Mouse (Mus musculus): Measurements from ENCODE around the gene Edem3. TPM values are rescaled to one million over a fixed set of nuclear protein-coding genes. Genes with fewer than 3 reads are reported as not detected.
A peak's percentile ranks its signal among the peaks of the same experiment; 100 is the strongest.
"Not testable (repeated sequence)": the region's sequence is repeated elsewhere in the genome, so short reads cannot be mapped to it uniquely, and the experiment has no call there.

Gene Edem3
- total RNA-seq, 2 experiments from 2014 or later = 21.8 to 24.2 TPM

DNA sequence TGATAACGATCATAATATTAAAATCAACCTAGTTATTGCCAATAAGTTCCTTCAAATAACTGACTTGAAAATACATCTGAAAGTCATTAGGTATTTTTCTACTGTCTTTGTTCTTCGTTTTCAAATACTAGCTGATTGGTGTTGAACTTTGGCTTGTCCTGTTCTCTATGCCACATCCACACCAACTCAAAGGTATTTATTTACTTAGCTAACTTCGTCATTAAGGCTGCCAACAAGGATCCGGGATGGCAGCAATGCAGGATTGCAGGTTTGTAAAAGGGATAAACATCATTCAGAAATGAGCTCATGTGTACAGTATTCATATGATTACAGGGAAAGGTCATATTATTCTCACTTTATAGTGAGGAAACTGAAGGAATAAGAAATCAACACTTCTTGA lies 2.2 kb upstream of the Edem3 start:
- no peak for DNase-seq

DNA sequence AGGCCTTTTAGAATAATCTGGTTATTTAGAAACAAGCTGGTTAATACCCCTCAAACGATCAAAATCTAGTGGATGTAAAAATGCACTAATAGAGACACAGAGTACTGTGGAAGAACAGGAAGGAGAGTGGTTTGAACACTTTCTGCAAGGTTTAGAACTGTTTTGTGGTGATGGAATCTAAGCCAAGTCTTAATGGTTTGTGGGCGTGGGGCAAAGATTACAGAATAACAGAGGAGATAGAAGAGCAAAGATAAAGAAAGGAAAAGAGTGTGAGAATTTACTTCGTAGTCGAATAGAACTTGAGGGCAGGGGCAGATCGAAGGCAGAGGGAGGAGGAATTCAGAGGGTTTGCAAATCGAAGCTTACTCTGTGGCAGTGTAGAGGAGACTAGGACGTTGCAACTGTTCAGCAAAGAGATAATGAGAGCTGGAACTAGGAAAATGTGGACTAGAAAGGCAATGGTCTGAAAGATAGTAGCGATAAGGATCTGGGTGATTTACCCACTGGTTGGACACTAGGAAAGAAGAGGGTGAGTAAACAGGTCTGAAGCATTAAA lies 1.7 kb upstream of the Edem3 start:
- no peak for DNase-seq

DNA sequence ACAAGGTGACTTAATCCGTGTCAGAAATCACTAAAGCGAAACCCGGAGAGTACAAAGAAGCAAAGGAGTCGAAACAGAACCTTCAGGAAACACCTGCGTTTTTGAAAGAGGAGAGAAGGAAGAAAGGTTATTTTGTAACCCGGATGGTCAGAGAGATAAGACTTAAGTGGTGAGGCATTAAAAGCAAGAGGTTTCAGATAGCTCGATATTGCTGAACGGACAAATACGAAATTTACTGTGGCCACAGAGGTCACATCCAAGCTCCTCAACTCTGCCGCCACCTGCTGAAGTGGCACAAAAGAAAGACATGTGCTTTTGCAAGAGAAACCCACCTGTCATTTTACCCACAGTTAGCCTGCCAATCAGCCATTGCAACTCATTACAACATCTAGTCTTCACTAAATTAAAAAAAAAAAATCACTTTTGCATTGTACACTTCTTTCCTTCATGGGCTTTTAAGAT lies 1.1 kb upstream of the Edem3 start:
- DNase-seq = no peak

DNA sequence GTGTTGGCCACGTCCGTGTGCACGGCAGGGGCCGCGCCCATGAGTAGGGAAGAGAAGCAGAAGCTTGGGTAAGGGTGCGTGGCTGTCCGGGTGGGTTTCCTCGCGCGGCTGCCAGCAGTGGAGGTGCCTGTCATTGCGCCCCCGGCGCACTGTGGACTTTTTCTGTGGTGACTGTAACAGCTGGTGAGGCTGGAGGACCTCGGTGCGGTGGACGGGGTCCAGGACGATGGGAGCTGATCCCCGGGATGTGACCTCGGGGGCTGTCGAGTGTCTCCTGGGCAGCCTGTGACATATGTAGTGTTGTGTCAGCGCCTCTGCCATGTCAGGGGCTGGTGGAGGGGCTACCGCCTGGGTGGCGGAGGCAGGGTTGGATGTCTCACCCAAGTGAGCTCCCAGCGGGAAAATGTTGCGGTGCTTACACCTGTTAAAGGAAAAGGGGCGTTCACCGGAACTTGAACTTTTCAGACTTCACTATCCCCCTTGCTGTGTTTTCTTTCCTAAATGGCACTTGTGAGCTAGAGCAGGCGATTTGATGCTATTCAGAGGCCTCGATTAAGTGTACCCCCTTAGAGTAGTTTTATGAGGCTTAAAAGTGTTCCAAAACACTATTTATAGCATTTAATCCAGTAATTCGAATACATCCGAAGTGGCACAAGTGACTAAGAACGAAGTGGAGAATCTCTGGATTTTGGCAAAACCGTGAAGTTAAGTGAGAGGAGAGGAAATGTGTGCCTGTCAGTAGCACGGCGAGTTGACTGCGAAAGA lies 671 bp downstream of the Edem3 start:
- DNase-seq = peak; percentile 63

DNA sequence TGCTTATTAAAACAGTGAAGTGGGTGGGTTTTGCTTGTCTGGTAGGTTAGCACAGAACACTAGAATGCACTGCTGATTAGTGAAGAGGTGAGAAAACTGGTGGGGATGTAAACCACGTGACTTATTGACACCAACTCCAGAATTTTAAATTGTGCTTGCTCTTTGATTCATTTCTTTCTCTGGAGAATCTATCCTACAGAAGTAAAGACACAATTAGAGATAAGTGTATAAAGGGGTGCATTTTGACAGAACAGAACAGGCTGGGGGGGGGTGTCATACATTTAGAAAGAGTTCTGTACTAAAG lies 1.2 kb downstream of the Edem3 start:
- DNase-seq = no peak

DNA sequence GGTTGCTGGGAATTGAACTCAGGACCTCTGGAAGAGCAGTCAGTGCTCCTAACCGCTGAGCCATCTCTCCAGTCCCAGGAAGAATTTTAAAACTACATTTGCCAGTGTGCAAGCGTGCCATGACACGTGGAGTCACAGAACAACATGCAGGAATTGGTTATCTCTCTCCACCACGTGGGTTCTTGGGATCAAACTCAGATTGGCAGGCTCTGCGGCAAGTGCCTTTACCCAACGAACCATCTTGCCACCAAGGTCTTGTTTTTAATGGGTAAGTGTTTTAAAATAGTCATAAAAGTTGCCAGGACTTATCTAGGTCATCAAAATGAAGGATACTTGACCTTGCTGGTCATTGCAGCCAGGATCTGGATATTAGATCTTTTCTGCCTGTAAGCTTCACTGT lies 3.1 kb downstream of the Edem3 start:
- no peak for DNase-seq

DNA sequence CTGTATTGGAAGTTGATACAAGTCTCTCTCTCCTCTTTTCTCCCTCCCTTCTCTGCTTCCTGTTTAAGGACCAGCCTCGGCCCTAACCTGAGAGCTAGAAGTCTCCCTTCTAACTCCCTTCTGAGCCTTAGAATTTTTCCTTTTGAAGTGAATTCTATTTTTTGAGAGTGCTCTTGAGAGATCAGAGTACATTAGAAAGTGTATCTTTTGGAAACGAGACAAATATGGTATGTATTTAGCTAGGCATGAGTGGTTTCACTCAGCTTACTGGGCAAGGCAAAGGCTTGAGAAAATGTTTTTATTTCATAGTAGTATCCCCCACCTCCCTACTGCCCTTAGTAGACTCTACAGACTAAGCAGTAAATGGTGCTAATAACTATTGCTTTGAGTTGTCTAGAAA lies 3.8 kb downstream of the Edem3 start:
- DNase-seq = no peak

DNA sequence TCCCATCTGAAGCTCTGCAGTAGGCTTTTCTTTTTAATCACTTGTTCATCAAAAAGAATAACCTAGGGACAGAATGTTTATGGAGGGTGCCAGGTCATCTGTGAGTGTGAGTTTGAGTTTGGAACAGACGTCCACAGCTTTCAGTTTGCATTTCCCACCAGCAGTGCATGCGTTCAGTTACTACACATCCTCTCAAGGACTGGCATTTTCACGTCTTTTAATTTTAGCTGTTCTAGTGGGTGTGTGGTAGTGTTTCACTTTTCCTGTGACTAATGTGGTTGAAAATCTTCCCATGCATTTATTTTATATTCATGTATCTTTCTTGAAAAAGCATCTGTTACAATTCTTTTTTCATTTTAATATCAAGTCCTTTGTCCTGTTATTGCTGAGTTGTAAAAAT lies 9.1 kb downstream of the Edem3 start:
- DNase-seq = no peak

DNA sequence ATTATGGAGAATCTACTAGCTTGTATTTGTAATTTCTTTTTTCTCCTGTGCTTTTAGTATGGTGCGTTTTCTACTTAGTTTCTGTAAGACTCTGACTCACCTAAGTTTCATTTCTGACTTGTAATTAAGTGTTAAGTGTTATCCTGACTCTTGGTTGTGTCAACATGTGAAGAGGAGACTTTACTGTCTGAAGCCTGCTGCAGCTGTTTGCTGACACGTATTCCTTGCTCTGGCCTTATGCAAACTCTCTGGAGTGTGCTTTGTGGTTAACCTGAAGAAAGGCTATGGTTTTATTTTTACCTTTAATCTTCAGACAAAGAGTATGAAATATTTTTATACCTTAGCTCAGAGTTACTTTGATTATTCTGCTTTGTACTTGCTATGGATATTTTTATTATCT lies 11.0 kb downstream of the Edem3 start:
- DNase-seq = no peak

DNA sequence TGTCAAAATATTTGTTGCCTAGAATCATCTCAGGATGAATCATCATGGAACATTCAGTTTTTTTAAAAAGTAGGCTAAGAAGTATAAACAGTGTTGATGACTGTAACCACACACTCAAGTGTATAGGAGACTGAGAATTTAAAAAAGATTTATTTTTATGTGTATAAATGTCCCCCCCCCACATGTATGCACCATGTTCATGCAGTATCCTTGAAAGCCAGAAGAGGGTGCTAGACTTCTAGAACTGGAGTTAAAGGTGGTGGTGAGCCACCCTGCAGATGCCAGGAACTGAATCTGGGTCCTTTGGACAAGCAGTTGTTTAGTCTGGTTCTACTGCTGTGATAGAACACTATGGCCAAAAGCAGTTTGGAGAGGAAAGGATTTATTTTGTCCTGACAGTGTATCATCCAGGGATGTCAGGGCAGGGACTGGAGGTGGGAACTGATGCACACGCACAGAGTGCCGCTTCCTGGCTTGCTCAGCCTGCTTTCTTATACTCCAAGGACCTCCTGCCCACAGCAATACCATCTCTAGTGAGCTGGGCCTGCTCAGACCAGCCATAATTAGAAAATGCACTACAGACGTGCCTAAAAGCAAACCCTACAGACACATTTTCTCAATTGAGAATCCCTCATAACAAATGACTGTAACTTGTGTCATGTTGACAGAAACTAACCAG lies 11.9 kb downstream of the Edem3 start:
- no peak for DNase-seq

DNA sequence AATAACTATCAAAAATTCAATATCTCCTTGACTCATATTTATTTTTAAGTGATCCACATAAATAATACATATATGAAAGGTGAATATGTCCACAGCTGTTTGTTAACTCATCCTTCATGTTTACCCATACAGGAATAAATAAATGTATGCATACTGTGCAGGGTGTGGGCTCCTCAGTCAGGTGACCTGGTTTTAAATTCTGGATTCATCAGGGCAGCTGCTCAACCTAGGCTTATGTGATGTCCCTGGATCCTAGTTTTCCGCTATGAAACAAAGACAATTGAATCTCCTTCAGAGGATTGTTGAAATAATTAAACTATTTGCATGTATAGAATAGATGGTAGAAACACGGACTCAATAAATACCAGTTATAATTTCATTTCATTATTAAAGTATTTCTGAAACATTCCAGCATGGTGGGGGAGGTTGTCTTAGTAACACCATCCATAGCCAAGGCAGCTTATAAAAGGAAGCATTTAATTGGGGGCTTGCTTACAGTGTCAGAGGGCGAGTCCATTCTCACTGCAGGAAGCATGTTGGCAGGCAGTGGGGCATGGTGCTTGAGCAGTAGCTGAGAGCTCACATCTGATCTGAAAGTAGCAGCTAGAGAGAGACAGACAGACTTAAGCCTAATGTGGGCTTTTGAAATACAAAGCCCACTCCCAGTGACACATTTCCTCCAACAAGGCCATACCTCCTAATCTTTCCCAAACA lies 14.2 kb downstream of the Edem3 start:
- no peak for DNase-seq

DNA sequence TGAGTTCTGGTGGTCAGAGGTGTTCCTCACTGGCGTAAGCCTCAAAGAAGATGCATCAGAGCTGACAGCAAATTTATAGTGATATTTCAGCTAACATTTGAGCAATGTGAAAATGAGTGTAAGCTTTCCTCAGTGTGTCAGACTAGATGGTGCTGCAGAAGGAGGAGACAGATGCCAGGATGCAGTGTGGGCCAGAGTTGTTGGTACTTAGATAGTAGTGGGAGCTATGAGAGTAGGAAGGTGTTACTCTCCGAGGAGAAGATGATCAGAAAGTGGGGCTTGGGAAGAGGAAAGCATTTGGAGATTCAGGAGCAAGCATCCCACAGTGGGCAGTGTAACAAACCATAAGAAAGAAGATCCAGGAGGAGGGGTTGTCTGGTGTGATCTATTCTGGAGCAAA lies 22.4 kb downstream of the Edem3 start:
- no peak for DNase-seq

DNA sequence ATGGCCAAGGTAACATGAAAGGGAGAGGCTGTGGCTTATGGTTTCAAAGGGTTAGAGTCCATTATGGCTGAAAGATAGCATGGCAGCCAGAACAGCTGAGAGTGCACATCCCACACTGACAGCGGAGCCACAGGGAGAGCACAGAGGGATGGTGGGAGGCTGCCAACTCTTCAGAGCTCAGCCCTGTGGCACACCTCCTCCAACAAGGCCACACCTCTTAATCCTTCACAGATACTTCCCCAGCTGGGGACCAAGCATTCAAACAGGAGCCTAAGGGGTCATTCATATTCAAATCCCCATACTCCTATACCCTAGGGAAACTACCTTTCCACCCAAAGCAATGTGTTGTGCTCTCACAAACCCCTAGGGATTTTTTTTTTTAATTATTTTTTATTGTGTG lies 23.4 kb downstream of the Edem3 start:
- no peak for DNase-seq

DNA sequence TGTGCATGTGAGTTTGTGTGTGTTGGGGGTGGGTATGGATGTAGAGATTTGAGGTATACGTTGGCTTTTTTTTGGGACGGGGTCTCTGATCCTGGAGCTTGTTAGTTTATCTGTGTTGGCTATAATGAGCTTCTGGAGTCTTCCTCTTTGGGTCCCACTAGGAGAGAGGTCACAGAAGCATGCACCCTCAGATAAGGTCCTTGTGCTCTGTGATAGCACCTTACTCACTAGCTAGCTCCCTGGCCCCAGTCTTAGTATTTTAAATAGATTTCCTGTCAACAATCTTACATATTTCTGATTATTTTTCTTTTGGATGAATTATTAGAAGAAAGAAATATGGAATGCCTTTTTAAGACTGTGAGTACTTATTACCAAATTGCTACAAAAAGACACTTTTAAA lies 24.1 kb downstream of the Edem3 start:
- no peak for DNase-seq

DNA sequence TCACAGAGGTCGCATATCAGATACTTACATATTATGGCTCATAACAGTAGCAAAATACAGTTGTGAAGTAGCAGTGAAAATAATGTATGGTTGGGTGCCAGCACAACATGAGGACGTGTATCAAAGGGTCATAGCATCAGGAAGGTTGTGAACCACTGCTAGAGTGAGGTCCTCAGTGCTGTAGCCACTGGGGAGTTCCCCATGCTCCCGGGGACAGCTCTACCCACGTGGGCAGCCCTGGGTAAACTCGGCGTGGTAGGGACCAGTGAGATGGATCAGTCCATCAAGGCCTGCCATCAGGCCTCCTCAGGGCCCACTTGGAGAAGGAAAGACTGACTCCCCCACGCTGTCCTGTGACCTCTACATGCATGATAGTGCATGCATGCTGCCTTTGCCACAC lies 26.3 kb downstream of the Edem3 start:
- no peak for DNase-seq

DNA sequence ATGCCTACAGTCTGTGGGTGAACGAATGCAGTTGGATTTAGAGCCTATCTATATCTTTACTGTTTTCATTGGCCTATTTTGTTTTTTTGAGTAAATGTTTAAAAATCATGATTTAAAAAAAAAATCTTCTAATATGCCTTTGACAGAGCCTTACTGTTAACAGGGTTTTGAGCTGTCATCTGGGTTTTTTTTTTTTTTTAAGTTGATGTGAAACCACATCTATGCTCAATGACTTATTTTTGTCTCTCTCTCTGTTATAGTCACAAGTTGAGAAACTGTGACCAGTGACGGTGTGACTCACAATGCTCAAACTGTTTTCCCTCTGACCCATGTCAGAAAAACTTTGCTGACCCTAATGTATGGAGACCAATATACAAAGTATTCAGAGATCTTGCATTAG lies 28.2 kb downstream of the Edem3 start:
- DNase-seq = no peak

DNA sequence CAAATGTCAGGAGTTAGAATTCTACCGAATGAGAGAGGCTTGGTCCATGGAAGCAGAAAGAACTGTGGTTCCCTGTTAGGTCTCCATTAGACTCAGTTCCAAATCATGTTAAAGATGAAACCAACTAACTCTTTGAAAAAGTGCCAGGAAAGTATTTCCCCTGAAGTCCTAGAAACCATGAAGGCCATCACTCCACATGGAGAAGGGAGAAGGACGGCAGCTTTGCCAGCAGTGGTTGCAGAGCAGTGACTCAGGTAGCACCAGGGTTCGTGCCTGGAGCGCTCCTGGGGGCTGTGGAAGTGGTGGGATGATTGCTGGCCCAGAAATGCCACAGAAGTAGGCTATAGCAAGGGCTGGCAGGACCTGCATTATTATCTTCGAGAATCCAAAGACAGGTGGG lies 31.2 kb downstream of the Edem3 start:
- no peak for DNase-seq

DNA sequence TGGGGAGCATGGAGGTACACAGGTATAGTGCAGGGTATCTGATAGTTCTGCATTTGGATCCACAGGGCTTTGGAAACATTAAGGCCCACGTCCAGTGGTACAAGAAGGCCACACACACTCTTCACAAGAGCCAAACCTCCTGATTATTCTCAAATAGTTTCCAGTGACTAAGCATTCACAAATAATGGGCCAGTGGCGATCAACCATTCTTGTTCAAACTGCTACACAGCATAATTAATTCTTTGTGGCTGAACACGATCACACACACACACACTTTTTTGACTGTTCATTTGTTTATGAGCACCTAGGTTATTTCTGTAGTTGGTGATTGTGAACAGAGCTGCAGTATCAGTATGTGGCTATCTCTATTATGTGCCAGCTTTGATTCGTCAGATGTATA lies 34.0 kb downstream of the Edem3 start:
- DNase-seq = no peak

DNA sequence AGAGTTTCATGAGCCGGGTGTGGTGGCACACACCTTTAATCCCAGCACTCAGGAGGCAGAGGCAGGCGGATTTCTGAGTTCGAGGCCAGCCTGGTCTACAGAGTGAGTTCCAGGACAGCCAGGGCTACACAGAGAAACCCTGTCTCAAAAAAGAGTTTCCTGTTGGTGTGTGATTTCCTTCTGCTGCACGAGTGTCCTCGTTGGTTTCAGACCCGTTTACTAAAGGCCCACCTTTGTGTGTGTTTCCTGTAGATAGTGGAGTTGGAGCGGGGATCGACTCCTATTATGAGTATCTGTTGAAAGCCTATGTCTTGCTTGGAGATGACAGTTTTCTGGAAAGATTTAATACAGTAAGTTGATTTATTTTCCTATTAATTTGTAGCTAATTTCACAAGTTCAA lies 36.9 kb downstream of the Edem3 start:
- not testable (repeated sequence) for DNase-seq

DNA sequence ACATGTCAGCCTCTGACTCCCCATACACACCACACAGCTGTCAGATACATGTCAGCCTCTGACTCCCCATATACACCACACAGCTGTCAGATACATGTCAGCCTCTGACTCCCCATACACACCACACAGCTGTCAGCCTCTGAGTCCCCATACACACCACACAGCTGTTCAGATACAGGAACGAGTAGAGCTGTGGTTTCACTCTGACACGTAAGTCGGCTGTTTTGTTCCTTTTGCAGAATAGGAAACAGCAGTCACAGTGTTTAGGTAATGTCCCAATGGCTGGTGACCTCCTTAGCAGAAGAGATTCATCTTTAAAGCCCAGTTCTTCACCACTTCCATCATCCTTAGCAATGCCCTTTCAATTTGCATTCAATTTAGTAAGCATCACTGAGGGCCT lies 47.6 kb downstream of the Edem3 start:
- not testable (repeated sequence) for DNase-seq

DNA sequence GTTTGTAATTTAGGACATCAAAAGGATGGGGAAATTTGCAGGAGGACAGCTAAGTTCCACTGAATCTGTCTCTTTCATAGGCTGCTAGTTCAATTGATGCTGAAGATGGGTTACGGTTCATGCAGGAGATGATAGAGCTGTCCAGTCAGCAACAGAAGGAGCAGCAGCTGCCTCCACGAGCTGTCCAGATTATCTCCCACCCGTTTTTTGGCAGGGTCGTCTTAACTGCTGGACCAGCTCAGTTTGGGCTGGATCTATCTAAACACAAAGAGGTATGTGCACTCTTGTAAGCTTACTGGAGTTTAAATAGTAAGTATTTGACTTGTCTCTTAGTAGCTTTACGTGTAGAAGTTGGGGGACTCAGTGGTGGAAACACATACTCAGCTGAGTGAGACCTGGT lies 52.1 kb downstream of the Edem3 start:
- DNase-seq = no peak

DNA sequence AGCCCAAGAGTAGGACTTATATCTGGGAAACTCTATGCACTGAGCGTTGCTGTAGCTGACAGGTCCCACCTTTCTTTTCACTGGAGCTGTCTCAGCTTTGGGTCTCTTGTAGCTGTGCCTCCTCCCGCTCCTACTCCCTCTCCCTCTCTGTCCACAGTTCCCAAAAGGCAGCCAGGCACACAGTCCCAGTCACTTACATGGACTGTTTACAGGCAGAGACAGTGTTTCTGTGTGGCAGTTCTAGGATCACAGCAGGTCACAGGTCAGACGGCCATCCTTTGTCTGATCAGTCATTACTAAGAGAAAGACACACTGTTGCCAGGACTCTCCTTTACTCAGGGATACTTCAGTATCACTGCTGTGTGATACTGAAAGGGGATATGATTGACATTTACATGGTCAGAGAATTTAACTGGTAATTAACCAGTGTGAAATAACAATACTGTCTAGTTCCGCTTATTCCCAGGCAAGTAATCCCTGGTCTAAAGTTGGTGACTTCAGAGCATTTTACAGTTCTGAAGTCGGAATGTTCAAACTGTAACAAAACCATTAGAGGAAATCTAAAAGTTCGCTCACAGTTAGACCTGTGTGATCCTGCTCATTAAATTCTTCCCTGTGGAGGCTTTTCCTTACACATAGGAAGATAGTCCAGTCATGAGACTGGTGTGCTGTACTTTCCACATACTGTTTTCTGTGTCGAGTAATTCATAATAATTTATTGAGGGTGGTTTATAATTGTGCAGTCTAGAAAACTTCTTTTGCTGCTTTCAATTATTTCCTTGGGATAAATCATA lies 55.7 kb downstream of the Edem3 start:
- DNase-seq = no peak

DNA sequence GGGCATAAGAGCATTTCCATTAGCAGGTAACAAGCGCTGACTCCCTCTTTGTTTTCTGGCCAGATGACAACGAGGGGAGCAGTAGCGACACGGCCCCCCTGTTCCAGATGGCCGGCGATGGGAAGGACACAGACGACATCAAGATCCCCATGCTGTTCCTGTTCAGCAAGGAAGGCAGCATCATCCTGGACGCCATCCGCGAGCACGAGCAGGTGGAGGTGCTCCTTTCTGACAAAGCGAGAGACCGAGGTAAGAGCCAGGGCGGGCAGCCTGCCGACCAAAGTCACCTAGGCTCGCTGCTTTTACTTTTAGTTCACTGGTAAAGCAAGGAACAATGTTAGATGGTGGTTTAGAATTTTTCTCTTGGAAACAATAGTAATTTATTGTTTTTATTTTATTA lies 56.3 kb downstream of the Edem3 start:
- DNase-seq = no peak
